Mouse (Mus musculus) erythroblast, embryonic 14.5 days (primary cell): Measurements from ENCODE around the gene Cyp3a13.

Source experiments
- GATA1 ChIP-seq: IDR thresholded peaks from 2 replicates; pipeline ENCODE4 v1.6.1; 2012; ENCODE audit warnings: low read length, inconsistent platforms, mixed read lengths
- TAL1 ChIP-seq: IDR thresholded peaks from 3 replicates; pipeline ENCODE4 v1.6.1; 2012; ENCODE audit warnings: low read length, inconsistent platforms, mixed read lengths

DNA sequence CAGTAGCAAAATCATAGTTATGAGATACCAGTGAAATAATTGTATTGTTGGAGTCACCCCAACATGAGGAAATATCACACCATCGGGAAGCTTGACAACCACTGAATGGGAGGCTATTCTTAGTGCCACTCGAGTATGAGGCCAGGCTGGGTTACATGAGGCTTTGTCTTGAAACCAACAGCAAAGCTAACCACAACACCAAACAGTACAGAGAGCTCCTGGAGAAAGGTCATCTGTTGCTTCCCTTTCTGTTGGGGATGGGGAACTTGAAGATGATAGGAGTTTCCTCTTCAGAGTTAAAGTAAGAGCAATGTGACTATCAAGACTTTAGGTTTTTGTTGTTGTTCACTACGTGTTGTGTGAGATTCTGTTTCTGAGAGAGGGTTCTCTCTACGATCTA lies 38.5 kb downstream of the Cyp3a13 start:
- TF ChIP-seq GATA1 (no peak), TAL1 (no peak)
